Mouse (Mus musculus): ENCODE data around the gene Pink1.
A peak's percentile ranks its signal among the peaks of the same experiment; 100 is the strongest.

The Pink1 gene

DNA sequence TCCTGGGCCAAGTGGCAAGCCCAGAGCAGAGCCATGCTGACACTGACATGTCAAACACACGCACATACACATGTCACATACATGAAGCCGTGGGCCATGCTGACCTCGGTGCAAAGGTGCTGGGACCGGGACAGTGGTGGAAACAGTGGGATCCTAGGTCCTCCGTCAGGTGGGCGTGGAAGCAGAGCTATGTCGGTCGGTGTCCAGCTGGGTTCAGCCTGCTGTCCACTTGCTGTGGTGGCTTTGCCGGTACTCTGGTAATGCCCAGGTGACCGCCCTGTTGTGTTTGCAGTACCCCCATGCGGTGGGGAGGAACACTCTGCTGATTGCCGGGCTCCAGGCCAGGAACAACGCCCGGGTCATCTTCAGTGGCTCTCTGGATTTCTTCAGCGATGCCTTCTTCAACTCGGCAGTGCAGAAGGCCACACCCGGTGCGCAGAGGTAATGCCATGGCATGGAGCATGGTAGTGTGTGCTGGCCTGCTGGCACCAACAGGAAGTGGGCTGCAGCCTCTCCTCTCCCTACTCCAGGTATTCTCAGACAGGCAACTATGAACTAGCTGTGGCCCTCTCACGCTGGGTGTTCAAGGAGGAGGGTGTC, 15.7 kb downstream of the Pink1 start:
- DNase-seq = peak; percentile 3

DNA sequence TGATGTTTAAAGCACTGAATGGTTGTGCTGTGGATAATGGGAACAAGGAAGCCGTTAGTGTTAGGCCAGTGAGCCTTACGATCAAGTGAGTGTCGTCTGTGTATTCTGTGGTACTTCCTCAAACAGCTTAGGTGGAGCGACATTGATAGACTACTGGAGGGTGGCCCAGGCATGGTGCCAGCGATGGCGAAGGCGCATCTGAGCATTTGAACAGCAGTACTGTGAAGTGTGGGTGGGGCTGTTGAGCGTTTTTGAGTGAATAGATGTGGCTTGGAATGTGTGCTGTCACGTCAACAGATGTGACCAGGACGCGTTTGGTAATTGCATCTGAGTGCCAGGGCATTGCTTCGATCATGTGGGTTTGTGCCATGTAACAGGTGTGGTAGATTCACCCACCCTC, 18.4 kb downstream of the Pink1 start:
- no peak for DNase-seq

DNA sequence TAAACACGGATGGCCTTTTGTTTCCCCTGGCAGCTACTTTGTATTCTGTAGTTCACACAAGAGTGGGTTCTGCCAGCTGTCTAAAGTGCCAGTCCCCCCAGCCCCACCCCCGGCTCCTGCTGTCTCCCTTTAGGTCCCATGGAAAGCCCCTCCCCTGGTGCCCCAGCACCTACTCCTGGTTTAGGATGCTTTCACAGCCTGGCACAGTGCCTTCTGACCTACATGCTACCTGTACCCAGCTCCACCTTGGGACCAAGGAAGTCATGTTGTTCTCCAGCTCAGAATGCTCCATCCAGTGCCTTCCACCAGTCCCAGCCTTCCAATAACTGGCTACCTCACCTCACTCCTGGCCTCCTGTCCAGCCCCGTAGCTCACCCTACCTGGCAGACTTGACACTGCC, 19.1 kb downstream of the Pink1 start:
- no peak for DNase-seq

DNA sequence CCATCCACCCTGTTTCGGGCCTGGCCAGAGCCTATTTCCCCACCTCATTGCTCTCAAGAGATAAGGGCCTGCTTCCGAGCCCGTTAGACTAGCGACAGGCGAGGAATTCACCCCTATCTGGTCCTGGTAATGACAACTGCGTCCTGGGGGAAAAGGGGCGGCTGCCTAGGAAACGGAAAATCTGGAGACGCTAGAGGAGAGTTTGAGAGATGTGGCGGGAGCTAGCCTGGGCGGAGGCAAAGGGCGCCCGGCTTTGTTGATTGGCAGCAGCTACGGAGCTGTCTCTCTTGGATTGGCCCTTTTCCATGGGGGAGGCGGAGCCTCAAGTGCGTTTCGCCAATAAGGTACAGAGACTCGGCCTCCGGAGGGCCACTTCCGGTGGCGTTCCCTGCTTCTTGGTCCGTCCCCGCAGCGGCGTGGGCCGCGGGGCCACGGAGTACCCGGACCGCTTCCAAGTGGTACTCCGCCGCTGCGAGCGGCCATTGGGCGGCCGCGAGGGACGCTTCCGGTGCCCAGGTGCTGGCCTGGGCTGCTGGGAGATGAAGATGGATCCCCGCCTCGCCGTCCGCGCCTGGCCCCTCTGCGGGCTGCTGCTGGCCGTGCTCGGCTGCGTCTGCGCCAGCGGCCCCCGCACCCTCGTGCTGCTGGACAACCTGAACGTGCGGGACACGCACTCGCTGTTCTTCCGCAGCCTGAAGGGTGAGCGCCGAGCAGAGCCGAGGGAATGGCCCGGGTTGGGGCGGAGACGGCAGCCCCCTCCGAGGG, 21.6 kb downstream of the Pink1 start, which contains the start of gene Ddost:
Gene Ddost (plus strand): TSS at position 391 of the 765 bp plus-strand sequence.
- peak; percentile 99 for DNase-seq

DNA sequence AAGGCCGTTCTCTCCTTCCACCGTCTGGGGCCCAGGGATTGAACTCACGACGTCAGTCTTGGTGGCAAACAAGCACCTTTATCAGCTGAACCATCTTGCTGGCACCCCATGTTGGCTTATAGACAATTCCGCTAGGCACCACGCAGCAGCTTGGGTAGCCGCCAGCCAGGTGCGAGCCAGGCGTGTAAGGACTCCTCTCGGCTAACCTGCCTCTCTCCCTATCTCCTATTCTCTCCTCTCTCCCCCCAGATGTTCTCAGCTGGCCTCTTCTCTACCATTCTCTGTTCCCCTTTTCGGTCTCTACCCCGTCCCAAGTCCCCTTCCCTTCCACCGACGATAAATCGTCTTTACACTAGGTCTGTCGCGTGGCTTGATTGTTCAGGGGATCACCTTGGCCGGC, 22.4 kb downstream of the Pink1 start:
- DNase-seq = no peak

DNA sequence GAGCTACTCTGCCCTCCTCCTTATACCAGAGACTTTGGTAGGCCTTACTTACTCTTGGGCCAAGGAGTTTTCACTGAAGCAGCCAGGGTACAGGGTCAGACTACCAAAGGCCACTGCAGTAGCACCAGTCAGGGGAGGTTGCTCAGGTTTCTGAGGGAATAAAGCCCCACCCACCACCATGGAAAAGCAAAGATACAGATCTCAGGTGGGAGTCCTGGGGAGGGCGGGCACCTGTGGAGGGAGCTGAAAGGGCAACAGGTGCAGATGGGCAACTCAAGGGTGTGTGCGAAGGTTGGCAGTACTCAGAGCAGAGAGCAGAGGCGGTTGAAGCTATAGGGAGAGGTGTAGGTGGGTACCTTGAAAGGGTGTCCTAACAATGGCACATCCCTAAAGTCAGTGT, 23.1 kb downstream of the Pink1 start:
- DNase-seq = no peak

DNA sequence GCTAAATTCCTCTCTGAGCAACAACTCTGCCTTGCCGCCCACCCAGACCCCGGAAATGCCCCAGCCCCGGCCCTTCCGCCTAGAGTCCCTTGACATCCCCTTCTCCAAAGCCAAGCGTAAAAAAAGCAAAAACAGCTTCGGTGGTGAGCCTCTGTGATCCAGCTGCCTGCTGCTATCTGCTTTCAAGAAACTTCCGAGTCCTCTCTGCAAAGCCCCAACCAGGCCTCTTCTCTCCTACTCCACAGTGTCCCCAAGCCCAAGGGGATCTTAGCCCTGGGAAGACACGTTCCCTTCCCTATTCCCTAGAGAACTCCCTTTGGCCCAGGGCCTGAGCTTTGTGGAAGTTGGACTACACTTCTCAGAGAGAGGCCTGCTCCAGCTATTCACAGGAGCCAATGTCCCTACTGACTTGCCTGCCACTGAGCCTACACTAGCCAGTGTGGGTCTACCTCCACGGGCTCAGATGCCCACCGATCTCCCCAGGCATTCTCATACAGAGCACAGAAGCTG, 24.8 kb downstream of the Pink1 start:
- no peak for DNase-seq

DNA sequence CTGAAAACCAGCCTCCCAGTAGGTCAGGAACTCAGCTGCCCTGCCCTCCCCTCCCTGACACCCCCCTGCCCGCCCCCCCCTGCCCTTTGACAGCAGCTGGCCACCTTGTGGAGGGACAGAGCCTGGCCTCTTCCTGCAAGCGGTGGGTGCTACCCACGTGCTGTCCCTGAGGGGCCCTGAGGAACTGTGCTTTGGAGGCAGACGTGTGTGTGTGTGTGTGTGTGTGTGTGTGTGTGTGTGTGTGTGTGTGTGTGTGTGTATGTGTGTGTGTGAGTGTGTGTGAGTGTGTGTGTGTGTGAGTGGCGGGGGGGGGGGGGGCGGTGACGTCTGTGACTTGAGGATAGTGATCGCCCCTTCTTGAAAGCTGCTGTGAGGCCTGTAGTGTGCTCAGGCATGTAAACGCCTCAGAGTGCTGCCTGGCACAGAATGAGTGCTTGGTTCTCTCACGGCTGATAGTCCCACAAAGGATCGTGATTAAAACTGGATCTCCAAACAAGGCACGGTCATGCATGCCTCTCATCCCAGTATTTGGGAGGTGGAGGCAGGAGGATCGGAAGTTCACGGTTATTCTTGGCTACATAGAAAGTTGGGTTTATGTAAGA, 32.1 kb downstream of the Pink1 start:
- DNase-seq = no peak

DNA sequence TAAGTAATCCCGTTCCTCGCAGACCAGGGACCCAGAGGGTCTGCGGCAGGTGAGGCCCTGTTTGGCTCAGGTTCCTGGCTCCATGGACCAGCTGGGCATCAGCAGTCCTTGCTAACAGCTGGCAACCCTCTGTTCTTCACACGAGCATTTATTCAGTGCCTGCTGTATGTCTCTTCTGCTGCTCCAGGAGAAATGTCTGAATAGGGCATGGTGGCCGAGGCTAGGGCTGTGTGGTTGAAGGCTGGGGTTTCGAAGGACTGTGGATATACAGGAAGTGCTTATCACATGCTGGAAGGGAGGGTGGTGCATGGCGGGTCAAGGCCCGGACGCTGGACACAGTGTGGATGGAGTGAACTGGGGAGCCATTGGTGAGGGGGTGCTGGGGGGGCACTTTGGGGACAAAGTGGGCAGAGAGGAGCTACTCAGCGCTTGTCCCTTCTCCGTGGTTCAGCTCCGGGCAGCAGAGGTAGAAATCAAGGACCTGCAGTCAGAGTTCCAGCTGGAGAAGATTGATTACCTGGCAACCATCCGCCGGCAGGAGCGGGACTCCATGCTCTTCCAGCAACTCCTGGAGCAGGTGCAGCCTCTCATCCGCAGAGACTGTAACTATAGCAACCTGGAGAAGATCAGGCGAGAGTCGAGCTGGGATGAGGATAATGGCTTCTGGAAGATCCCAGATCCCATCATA, 32.7 kb downstream of the Pink1 start:
- DNase-seq = no peak

DNA sequence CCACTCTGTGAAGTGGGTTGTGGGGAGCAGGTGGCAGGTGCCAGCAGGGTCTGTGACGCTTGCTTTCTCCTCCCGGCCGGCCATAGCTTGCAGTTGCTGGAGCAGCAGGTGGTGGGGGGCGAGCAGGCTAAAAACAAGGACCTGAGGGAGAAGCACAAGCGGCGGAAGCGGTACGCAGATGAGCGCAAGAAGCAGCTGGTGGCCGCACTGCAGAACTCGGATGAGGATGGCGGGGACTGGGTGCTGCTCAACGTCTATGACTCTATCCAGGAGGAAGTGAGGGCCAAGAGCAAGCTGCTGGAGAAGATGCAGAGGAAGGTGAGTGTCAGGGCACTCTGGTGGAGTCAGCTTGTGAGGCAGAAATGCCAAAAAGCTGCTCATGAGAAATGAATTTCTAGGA, 34.1 kb downstream of the Pink1 start:
- DNase-seq = no peak

DNA sequence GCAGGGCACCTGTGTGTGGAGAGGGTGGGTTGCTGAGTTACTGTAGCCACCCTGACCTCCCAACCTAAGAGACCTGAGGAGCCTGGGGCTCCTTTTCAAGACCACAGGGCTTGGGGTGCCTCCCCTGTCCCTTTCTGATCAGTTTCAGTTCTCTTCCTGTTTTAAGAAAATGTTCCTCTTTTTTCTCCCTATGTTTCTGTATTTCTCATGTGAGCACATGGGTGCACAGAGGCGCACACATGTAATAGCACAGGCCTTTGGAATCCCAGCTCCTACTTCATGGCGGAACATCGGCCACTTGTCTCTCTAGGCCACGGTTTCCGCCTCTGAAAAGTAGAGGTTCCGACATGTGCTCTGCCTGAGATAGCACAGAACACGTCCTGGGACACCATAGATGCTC, 37.4 kb downstream of the Pink1 start:
- DNase-seq = no peak

DNA sequence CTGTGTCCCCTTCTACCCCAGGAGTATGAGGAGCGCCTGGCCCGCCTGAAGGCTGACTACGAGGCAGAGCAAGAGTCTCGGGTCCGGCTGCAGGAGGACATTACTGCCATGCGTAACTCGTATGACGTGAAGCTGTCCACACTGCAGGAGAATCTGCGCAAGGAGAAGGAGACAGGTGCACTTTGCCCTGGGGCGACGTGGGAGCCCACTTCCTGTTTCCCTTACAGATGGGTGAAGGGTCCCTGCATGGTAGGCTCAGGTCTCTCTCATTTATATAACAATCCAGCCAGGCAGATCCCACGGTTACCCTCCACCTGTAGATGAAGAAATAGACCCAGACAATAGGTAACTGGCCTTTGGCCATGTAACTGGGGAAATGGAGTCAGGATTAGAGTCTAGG, 39.7 kb downstream of the Pink1 start:
- no peak for DNase-seq

DNA sequence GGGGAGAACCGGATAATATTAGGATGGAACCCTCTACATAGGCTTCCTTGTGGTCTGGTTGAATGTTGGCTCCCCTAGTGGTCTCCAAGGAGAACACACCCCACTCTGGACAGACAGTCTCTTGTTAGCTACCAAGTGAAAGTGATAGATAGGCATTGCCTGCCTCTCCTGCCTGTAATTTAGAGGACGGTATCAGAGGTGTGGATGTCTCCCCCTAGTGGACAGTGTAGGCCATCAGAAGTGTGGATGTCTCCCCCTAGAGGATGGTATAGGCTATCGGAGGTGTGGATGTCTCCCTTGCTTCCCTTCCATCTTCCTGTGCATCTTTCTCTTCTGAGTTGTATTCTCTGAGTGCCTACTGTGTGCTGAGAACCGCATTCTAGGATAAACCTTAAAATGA, 43.3 kb downstream of the Pink1 start:
- DNase-seq = peak; percentile 83

DNA sequence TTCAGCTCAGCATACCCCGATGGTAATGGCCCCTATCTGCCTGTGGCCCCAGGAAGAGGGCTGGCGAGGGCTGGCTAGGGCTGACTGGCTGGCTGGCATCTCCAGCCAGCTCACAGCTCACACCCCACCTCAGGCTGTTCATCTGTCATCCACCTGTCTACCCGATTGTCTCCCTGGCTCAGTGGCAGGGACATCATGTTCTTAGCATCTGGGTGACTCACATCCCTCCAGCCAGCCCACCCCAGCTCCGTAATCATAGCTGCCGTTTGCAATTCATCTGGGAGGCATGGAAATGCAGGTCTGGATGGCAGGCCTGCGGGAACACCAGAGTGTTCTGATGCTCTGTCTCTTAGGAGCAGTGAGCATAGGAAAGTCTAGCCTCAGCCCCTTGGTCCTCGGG, 47.8 kb downstream of the Pink1 start:
- DNase-seq = no peak

DNA sequence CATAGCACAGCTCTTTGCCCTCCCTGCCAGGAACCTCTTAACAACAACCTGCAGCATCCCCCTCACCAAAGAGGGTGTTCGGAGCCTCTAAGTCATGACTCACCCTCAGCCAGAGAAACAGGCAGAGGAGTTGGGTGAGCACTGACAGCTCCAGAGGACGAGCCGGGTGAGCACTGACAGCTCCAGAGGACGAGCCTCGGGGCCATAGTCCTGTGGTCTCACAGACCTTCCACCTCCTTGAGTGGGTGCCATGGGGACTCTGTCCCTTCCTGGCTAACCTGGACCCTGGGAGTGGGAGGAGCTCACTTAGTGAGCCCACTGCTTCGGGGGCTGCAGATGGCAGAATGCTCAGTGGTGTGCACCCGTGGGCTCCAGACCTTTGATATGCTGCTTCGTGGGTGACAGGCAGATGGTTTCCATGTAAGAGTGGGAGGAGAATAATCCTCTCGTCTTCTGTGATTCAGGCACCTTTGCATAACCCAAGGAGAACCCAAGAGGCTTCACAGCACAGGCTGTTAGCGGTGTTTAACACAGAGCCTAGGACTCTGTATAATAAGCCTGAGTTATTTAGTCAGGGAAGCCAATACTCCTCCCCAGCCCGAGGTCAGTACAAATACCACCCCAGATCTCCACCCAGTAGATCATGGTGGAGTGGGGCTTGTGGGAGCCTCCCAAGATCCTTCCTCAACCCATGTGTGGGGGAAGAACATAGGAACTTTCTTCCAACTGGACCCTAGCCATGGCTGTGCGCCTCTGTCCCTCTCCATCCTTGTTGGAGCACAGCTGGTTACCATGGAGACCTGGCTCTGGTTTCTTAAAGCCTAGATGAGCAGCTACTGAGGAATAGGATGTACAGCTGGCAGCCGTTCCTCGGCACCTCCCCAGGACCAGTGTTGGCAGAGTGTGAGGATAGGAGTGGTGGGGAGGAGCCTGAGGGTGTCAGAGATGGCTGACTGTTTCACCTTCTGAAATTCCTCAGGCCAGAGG, 53.8 kb downstream of the Pink1 start:
- DNase-seq = no peak

DNA sequence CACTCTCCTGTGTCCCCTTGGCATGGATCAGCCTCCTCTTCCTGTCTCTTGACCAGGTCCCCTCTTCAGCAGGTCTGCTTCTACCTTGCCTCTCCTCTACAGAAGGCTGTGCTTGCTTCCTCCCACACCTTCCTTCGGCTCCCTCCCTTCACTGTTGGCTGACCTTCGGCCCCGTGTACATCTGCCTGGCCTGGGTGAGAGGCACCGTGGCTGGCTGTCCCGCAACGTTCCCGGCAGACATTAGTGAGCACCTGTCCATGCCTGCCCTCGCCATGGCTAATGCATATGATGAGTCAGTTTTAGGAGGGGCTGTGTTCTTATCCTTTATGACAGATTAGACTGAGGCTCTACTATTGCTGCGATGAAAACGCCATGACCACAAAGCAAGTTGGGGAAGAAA, 58.2 kb downstream of the Pink1 start:
- DNase-seq = no peak

Measured in kidney, adult 9 months (tissue).